In the genomic region with DNA sequence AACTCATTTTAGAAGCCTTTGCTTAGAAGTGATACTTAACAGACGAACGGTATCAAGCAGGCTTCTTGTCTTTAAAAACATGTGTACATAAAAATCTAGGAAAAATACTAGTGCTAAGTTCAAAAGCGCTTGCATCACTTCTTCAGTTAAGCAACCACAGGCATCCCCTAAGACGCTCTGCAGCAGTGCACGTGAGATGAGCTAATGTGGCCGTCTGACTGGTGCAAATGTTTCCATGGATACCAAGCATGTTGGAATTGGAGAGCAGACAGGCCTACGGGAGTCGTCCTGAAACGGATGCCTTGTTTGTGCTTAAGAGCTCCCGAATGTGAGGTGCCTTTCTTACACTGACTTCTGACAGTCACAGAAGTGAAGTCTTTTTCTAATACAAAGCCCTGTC, we compare ENCODE assay signal across 10 mouse cellular contexts. TPM values are rescaled to one million over a fixed set of nuclear protein-coding genes. Genes with fewer than 3 reads are reported as not detected.
DNase-seq lines count a peak whose midpoint lies in the region; ATAC-seq lines count a peak whose summit lies in the region.
"Had no signal": no experiment of that assay in that cellular context is flagged by ENCODE, and none has a peak within 500 bp of the region (broad histone marks: within the 10 kb centered on the region; RNA-seq: fewer than 3 reads in every experiment).

No protein-coding gene starts in this region.

- WGBS in hindbrain, embryonic 12.5 days: 28% methylated on average over 10 of the region's 10 CpGs
- WGBS in midbrain, embryonic 15.5 days: 20% methylated on average over 10 of the region's 10 CpGs

- H3K27me3 ChIP-seq in hindbrain, embryonic 12.5 days: no peaks in the 10 kb centered on the region
- no peaks in the 10 kb centered on the region for H3K27me3 ChIP-seq in midbrain, embryonic 15.5 days (replicated peaks)

- peak; percentile 90 for ATAC-seq in hindbrain, embryonic 12.5 days (ENCODE audit: low FRiP score)
- ATAC-seq in midbrain, embryonic 15.5 days (replicated peaks): peak; percentile 96

- H3K36me3 ChIP-seq in hindbrain, embryonic 12.5 days: 0 out of 2 replicates have a peak, but pooled peaks cover 6% of the 10 kb centered on the region
- no peaks in the 10 kb centered on the region for H3K36me3 ChIP-seq in midbrain, embryonic 15.5 days (replicated peaks)

- H3K4me1 ChIP-seq in hindbrain, embryonic 12.5 days: peaks cover 33% of the 10 kb centered on the region
- peaks cover 16% of the 10 kb centered on the region for H3K4me1 ChIP-seq in midbrain, embryonic 15.5 days

- H3K4me3 ChIP-seq in hindbrain, embryonic 12.5 days: no peak overlapping the region
- no peak overlapping the region for H3K4me3 ChIP-seq in midbrain, embryonic 15.5 days
- H3K4me3 ChIP-seq: erythroblast, embryonic 14.5 days had no signal

- H3K9me3 ChIP-seq in hindbrain, embryonic 12.5 days (replicated peaks): 0 out of 2 replicates have a peak, but pooled peaks cover 3% of the 10 kb centered on the region
- H3K9me3 ChIP-seq in midbrain, embryonic 15.5 days: no peaks in the 10 kb centered on the region

- H3K9ac ChIP-seq in hindbrain, embryonic 12.5 days: no peak overlapping the region
- H3K9ac ChIP-seq in midbrain, embryonic 15.5 days: no peak overlapping the region

- no peak overlapping the region for H3K4me2 ChIP-seq in hindbrain, embryonic 12.5 days (replicated peaks)
- 0 out of 2 replicates have a peak overlapping the region, but pooled peaks have one; percentile 8 for H3K4me2 ChIP-seq in midbrain, embryonic 15.5 days

- peak overlapping the region; percentile 66 for H3K27ac ChIP-seq in hindbrain, embryonic 12.5 days
- H3K27ac ChIP-seq in midbrain, embryonic 15.5 days: peak overlapping the region; percentile 67
- H3K27ac ChIP-seq: macrophage had no signal

- peak; percentile 44 for DNase-seq in adrenal gland, adult 2 months
- no peak for DNase-seq in adrenal gland, postnatal 4 days (ENCODE audit: low spot score in 2 of 2)
- peak; percentile 28 for DNase-seq in ovary, adult 18-20 months (ENCODE audit: low spot score)
- no peak for DNase-seq in ovary, postnatal 36 days (ENCODE audit: low spot score)
- DNase-seq in thymus, postnatal 0 days (ENCODE audit: low spot score): no peak
- no peak for DNase-seq in urinary bladder, adult 2 months (ENCODE audit: low spot score)

RNA-seq across cellular contexts. Expression of gene Map3k4, which starts 27.9 kb away (rescaled TPM):
- 10 to 100 TPM; 24.6 to 30.7 TPM for total RNA-seq in adrenal gland, adult 2 months (2021)
- 51.3 and 52.1 TPM in 2 replicates for polyA plus RNA-seq in adrenal gland, adult 2 months (2012; rRNA removed)
- 10 to 100 TPM; 31.7 to 44.0 TPM for total RNA-seq in adrenal gland, postnatal 4 days (2021)
- polyA plus RNA-seq in hindbrain, embryonic 12.5 days (2016; fragmentation: Nextera tagmentation; extraction: Ambion mirVana): 47.8 and 60.3 TPM in 2 replicates
- polyA plus RNA-seq in midbrain, embryonic 15.5 days (2015; fragmentation: Nextera tagmentation; extraction: Ambion mirVana): 38.8 and 50.8 TPM in 2 replicates
- polyA plus RNA-seq in thymus, postnatal 0 days (2015; fragmentation: Nextera tagmentation; extraction: Ambion mirVana): 33.4 and 41.3 TPM in 2 replicates
- 14.3 and 21.8 TPM in 2 replicates for polyA plus RNA-seq in urinary bladder, adult 2 months (2012; rRNA removed)

Comparison
In these comparisons a context has a peak if more than half of its experiments do, and no peak if none do; other contexts are left out.
1. DNase-seq: peak in adrenal gland, adult 2 months (single experiment) and ovary, adult 18-20 months (single experiment); none in adrenal gland, postnatal 4 days (0 of 2), ovary, postnatal 36 days (single experiment), thymus, postnatal 0 days (single experiment) and urinary bladder, adult 2 months (single experiment).